Mouse (Mus musculus): ENCODE data around the gene Myh2.

DNA sequence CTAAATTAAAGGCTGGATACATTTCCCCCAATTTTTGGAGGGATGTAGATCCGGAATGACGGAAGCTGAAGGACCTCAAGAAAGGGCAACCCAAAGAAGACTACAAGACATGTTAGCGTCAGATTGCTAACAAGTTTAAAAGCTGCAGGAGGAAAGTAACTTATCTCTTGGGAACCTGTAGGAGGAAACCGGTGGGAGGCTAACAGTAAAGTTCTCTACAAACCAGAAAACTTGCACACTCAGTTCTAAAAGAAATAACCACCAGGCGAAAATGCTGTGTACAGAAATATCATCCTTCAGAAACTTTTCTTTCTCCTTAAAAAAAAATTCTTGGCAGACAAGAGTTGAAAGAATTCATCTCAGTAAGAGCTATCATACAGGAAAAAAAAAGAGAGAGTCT, 58.3 kb downstream of the Myh2 start:
- TF ChIP-seq POLR2A (IDR thresholded peaks at IDR 0.05; ENCODE audit: borderline replicate concordance, control insufficient read depth, low read depth, low read length) (no peak), CTCF (IDR thresholded peaks at IDR 0.05; ENCODE audit: control insufficient read depth, insufficient read depth, low read length) (no peak)
